Mouse (Mus musculus) macrophage (primary cell): ENCODE data around the gene Cpt1b. TPM values are rescaled to one million over a fixed set of nuclear protein-coding genes. Genes with fewer than 3 reads are reported as not detected.

Experiments
- H3K27ac ChIP-seq: fragments of 350-480 bp; formaldehyde crosslinking; 2 replicates; pipeline ENCODE4 v1.9.0; 2021
- H3K36me3 ChIP-seq: fragments of 350-480 bp; formaldehyde crosslinking; 2 replicates; pipeline ENCODE4 v1.9.0; 2021; ENCODE audit errors: inconsistent target
- H3K4me3 ChIP-seq: fragments of 350-480 bp; formaldehyde crosslinking; 2 replicates; pipeline ENCODE4 v1.9.0; 2021; ENCODE audit errors: inconsistent target
- H3K79me2 ChIP-seq: fragments of 350-480 bp; formaldehyde crosslinking; 2 replicates; pipeline ENCODE4 v1.9.0; 2021; ENCODE audit errors: inconsistent target
- WGBS: methylation state at CpG from one replicate; pipeline ENCODE4 v1.1.7; 2026; ENCODE audit warnings: inconsistent platforms; ENCODE audit not compliant: missing documents; 5-methylcytosine and 5-hydroxymethylcytosine counted together
- polyA plus RNA-seq: library from polyadenylated mRNA; stranded (reverse); fragments of 250-400 nt; gene quantifications from 3 replicates; pipeline ENCODE4 v1.2.4, GENCODE M21; 2018; ENCODE audit warnings: inconsistent platforms

Cpt1b gene
- polyA plus RNA-seq, 1 experiment from 2014 or later = 0.24 TPM

DNA sequence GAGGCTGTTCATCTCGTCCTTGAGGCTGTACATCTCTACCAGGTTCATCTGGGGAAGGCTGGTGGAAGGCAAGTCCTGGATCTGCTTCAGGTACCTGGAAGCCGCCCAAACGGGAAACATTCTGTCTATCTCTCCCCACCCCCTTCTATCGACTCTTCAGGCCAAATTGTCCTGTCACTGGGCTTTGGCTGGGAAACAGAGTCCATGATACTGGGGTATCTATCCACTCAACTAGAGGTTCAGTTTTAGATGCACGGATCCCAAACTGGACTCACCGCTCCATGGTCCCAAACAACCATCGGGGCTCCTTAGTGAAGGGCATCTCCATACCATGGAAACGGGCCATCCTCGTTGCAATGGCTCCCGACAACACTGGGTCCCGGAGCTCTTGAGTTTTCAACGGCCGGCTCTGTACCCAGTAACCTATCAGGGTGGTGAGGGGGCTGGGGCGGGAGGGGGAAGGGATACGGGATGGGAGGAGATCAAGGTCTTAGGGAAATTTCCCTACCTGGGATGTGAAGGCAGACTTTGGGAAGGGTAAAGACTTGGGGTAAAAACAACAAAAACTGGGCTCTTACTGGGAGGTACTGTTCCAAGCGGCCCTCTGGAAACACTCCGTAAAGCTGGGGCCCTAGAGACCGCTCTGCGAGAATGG is 2.6 kb upstream of the Cpt1b start:
- H3K27ac ChIP-seq = no peak overlapping the region
- peaks cover 12% of the 10 kb centered on the region for H3K79me2 ChIP-seq
- H3K4me3 ChIP-seq = peak overlapping the region; percentile 83
- 96% methylated on average over 19 of the region's 19 CpGs for WGBS
- peaks cover 20% of the 10 kb centered on the region; the same call in 1 of the 2 replicates for H3K36me3 ChIP-seq

GRCm38 (mm10) chr15:89426716-89427115 is 1.1 kb upstream of the Cpt1b start:
- H3K4me3 ChIP-seq = no peak overlapping the region
- peaks cover 20% of the 10 kb centered on the region; the same call in 1 of the 2 replicates for H3K36me3 ChIP-seq
- no peak overlapping the region for H3K27ac ChIP-seq
- 94% methylated on average over 10 of the region's 10 CpGs for WGBS
- H3K79me2 ChIP-seq = peaks cover 12% of the 10 kb centered on the region

DNA sequence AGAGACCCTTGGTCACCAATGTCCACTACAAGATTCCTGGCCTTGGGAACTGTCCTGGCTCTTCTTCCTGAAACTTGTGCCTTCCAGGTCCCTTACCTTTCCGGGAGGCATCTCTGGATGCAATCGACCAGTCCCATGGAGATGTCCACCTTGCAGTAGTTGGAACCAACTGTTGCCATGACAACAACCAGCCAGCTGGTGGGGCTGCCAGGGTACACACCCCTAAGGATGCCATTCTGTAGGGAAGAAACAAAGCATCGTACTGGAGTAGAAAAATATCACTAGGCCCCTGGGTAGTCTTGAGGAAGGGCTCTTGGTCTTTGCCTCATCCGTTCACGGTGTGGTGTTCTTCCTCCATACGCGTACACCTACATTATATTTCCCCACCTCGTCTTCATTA is 1.0 kb downstream of the Cpt1b start:
- Histone ChIP-seq H3K36me3 (peaks cover 20% of the 10 kb centered on the region; the same call in 1 of the 2 replicates), H3K27ac (no peak overlapping the region), H3K79me2 (peaks cover 12% of the 10 kb centered on the region), H3K4me3 (no peak overlapping the region)
- 92% methylated on average over 8 of the region's 8 CpGs for WGBS

DNA sequence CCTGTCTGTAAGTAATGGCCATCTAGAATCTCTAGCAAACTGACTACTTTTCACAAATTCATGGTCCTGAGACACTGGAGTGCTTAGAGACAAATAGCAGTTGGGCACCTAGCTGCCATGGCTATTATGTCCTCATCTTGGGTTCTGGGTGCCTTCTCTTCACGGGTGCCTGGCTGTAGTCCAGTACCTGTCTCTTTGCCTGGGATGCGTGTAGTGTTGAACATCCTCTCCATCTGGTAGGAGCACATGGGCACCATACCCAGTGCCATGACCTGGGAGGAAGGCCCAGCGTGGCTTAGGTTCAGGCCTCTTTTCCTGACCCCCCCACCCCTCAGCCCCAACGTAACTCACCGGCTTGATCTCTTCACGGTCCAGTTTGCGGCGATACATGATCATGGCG is 3.7 kb downstream of the Cpt1b start:
- Histone ChIP-seq H3K79me2 (no peaks in the 10 kb centered on the region), H3K36me3 (peaks cover 13% of the 10 kb centered on the region; the same call in 1 of the 2 replicates)
- 96% methylated on average over 7 of the region's 9 CpGs for WGBS

GRCm38 (mm10) chr15:89415282-89415681 is 10.4 kb downstream of the Cpt1b start:
- Histone ChIP-seq H3K27ac (no peak overlapping the region), H3K4me3 (no peak overlapping the region), H3K36me3 (no peaks in the 10 kb centered on the region), H3K79me2 (no peaks in the 10 kb centered on the region)
- 89% methylated on average over 8 of the region's 8 CpGs for WGBS

More for the DNA sequence above, 3.7 kb downstream of the Cpt1b start:
- H3K4me3 ChIP-seq = no peak overlapping the region
- no peak overlapping the region for H3K27ac ChIP-seq

DNA sequence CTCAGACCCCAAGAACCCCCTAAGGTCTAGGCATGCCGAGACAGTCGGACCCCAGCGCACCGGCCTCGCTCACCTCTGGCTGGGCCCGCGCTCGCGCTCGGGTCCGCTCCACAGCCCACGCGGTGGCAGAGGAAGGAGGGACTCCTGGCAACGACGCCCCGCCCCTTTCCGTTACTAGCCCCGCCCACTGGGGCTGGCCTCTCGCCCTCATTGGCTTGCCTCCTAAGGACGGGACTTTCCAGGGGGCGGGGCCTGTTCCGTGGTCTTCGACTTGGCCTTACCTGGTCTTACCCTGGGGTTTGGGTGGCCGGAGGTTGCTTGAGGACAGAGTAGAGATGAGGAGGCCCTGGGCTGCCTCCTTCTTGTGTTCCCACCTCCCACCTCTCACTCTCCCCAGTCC is 15.5 kb downstream of the Cpt1b start, which contains the start of gene Syce3:
TSS of gene Syce3 (minus strand) at position 386 of the 400 bp plus-strand sequence.
- Histone ChIP-seq H3K27ac (no peak within 1 kb of the TSS), H3K4me3 (no peak within 1 kb of the TSS), H3K36me3 (no peaks in the 10 kb centered on the region), H3K79me2 (no peaks in the 10 kb centered on the region)
- 96% methylated on average over 7 of the region's 24 CpGs for WGBS

- Histone ChIP-seq H3K4me3 (no peak overlapping the region), H3K36me3 (no peaks in the 10 kb centered on the region), H3K79me2 (no peaks in the 10 kb centered on the region), H3K27ac (no peak overlapping the region)
These were observed 19.0 kb downstream of the Cpt1b start for GRCm38 (mm10) chr15:89406691-89407090.

GRCm38 (mm10) chr15:89404831-89405623 is 20.6 kb downstream of the Cpt1b start:
- Histone ChIP-seq H3K4me3 (no peak overlapping the region), H3K79me2 (no peaks in the 10 kb centered on the region), H3K36me3 (no peaks in the 10 kb centered on the region), H3K27ac (no peak overlapping the region)
- WGBS = 82% methylated on average over 10 of the region's 10 CpGs

DNA sequence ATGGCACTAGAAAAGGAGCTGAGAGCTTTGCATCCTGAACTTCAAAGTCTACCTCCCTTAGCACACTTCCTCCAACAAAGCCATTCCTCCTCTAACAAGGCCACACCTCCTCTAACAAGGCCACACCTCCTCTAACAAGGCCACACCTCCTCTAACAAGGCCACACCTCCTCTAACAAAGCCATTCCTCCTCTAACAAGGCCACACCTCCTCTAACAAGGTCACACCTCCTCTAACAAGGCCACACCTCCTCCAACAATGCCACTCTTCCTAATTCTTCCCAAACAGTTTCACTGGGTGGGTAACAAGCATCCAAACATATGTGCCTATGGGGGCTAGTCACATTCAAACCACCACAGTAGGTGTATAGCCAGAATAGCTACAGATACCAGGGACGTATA is 23.2 kb downstream of the Cpt1b start:
- WGBS = 100% methylated on average over 1 of the region's 1 CpGs
- Histone ChIP-seq H3K36me3 (no peaks in the 10 kb centered on the region), H3K27ac (no peak overlapping the region), H3K79me2 (no peaks in the 10 kb centered on the region), H3K4me3 (no peak overlapping the region)

DNA sequence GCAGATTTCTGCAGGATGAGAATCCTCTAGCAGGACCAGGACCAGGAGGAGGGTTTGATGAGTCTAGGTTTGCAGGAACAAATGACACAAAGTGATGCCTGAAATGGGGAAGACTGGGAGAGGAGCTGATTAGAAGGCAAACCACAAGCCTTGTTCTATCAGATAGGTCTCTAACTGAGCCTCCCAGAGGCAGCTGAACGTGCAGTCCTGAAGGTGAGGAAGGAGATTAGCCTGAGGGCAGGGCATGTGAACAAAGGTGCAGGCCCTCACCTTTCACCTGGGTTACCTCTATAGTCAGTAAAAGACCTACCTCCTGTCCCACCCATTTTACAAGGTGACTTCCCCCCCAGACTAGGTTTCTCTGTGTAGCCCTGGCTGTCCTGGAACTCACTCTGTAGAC is 25.9 kb downstream of the Cpt1b start:
- Histone ChIP-seq H3K27ac (no peak overlapping the region), H3K36me3 (no peaks in the 10 kb centered on the region), H3K4me3 (no peak overlapping the region), H3K79me2 (no peaks in the 10 kb centered on the region)
- WGBS = 89% methylated on average over 1 of the region's 1 CpGs

GRCm38 (mm10) chr15:89398146-89398545 is 27.5 kb downstream of the Cpt1b start:
- Histone ChIP-seq H3K79me2 (no peaks in the 10 kb centered on the region), H3K36me3 (no peaks in the 10 kb centered on the region), H3K27ac (no peak overlapping the region), H3K4me3 (no peak overlapping the region)
- WGBS = 86% methylated on average over 2 of the region's 2 CpGs

- Histone ChIP-seq H3K27ac (no peak overlapping the region), H3K79me2 (no peaks in the 10 kb centered on the region), H3K36me3 (no peaks in the 10 kb centered on the region), H3K4me3 (no peak overlapping the region)
- 93% methylated on average over 4 of the region's 4 CpGs for WGBS
These were observed 28.8 kb downstream of the Cpt1b start for GRCm38 (mm10) chr15:89396883-89397282.

DNA sequence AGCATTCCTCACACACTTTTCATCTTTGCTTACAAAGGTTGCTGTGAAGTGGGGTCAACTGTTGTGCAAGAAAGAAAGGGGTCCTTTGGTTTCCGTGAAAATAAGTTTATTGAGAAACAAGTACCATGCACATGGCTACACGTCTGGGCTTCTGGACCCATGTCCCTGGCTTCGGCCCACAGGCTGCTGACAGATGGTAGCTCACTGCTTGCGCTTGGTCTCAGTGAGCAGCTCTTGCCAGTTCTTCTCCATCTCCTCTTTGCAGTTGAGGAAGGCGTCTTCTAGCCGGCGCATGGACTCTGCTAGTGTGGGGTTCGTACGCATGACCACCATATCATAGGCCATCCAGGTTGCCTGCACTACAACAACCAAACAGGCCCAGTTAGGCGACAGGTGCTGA is 35.6 kb downstream of the Cpt1b start:
- H3K27ac ChIP-seq = no peak overlapping the region
- no peaks in the 10 kb centered on the region for H3K79me2 ChIP-seq
- H3K4me3 ChIP-seq = no peak overlapping the region
- no peaks in the 10 kb centered on the region for H3K36me3 ChIP-seq
- 98% methylated on average over 10 of the region's 10 CpGs for WGBS

DNA sequence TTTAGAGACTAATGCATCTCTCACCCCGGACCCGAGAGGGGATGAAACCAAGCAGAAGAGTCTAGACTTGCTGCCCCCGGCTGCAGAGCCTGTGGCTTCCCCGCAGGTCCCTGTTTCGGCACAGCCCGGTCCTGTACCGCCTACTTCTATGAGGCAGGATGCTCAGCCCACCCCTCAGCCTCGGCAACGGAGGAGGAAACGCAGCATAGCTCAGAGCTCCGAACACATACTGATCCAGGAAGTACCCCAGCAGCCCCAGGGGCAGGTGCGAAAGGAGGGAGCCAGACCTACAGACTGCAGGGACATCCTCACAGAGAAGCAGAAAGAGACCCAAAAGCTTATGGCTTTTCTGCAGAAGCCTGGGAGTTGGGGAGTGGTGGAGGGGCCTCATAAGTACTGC is 38.5 kb downstream of the Cpt1b start:
- H3K4me3 ChIP-seq = no peak overlapping the region
- H3K79me2 ChIP-seq = no peaks in the 10 kb centered on the region
- WGBS = 14% methylated on average over 12 of the region's 12 CpGs
- H3K27ac ChIP-seq = no peak overlapping the region
- no peaks in the 10 kb centered on the region for H3K36me3 ChIP-seq

GRCm38 (mm10) chr15:89384617-89385016 is 41.0 kb downstream of the Cpt1b start, which contains the start of gene Klhdc7b:
TSS of gene Klhdc7b (plus strand) at chr15:89384917.
- WGBS = 92% methylated on average over 7 of the region's 7 CpGs
- H3K4me3 ChIP-seq = no peak within 1 kb of the TSS
- no peaks in the 10 kb centered on the region for H3K79me2 ChIP-seq
- no peaks in the 10 kb centered on the region for H3K36me3 ChIP-seq
- no peak within 1 kb of the TSS for H3K27ac ChIP-seq
